Mouse (Mus musculus) WW6 (cell line): ENCODE data around the gene Mal.
A peak's percentile ranks its signal among the peaks of the same experiment; 100 is the strongest.
"Not testable (repeated sequence)": the region's sequence is repeated elsewhere in the genome, so short reads cannot be mapped to it uniquely, and the experiment has no call there.

ENCODE experiments used
- DNase-seq: peaks from one replicate; pipeline ENCODE4 v3.0.0-alpha.2; 2013; ENCODE audit warnings: low read depth, low spot score

Mal gene

GRCm38 (mm10) chr2:127624786-127625185 is 31.7 kb downstream of the Mal start:
- DNase-seq, result no peak

DNA sequence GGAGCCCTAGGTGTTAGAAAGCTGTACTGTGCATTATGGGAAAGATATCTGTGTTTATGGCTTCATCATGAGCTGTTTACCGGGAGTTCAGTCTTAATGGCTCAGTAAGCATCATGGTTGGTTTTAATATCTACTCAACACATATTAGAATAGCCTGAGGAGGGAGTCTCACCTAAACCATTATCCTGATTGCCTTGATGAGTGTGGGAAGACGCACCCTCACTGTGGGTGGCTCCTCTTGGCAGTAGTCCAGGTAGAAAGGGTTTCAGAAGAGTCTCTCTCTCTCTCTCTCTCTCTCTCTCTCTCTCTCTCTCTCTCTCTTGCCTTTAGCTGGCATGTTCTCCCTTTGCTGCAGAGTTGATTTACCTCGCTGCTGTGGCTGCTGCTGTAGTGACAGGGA is 34.4 kb downstream of the Mal start:
- DNase-seq, result no peak

GRCm38 (mm10) chr2:127619311-127619710 is 37.2 kb downstream of the Mal start:
- no peak for DNase-seq

GRCm38 (mm10) chr2:127612288-127612687 is 44.2 kb downstream of the Mal start:
- DNase-seq, result no peak

GRCm38 (mm10) chr2:127611386-127611785 is 45.1 kb downstream of the Mal start:
- DNase-seq, result no peak

- no peak for DNase-seq
Measured at GRCm38 (mm10) chr2:127608986-127609385, 47.5 kb downstream of the Mal start.

DNA sequence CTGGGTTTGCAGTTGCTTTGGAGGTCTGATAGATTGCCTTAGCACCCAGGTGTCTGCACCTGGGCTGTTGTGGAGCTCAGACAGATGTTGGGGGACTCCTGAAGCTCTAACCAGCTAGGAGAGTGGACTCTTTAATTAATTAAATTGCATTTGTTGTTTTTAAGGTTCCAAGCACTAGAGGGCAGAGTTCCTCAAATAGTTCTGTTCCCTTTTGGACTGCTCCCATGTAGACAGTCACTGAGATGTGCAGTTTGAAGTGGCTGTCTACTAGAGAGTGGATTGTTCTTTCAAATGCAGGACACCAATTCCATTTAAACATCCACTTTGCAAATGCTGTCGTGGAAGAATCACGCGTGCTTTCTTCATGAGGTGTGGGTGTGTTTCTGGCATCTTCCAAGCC is 48.3 kb downstream of the Mal start:
- DNase-seq, result no peak

GRCm38 (mm10) chr2:127605203-127605602 is 51.3 kb downstream of the Mal start:
- no peak for DNase-seq

- DNase-seq, result not testable (repeated sequence)
Measured at GRCm38 (mm10) chr2:127603383-127603782, 53.1 kb downstream of the Mal start.

- DNase-seq, result no peak
Measured at GRCm38 (mm10) chr2:127590840-127591239, 65.7 kb downstream of the Mal start.

GRCm38 (mm10) chr2:127590204-127590603 is 66.3 kb downstream of the Mal start:
- DNase-seq, result no peak

DNA sequence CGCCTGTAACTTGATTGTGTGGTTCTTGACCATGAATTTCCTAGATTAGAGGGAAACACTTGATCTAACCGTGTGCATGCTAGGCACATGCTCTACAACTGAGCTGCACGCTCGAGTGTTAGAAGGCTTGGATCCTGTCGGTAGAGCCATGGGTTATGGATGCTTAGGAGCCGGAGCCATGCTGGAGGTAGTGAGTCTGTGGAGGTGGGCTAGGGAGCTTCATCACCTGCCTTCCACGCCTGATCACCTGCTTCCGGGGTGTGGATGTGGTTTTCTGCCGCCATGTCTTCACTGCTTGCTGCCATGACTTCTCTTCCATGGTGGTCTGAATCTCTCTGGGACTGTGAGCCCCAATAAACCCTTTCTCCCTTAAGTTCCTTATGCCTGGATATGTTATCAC is 67.6 kb downstream of the Mal start:
- no peak for DNase-seq

DNA sequence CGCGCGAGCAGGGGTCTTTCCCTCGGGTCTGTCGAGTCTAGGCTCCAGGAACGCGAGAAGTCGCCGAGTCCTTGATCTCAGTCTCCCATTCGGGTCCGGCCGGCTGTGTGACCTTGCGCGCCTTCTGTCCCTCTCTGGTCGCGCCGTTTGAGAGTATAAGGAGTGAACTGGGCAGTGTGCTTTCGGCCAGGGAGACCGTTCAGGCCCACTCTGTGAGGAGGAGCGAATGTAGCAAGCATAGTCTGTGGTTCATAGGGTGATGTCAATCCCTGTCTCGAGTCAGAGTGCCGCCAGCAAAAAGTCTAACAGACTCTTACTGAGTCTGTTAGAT is 69.0 kb downstream of the Mal start:
- DNase-seq, result no peak

DNA sequence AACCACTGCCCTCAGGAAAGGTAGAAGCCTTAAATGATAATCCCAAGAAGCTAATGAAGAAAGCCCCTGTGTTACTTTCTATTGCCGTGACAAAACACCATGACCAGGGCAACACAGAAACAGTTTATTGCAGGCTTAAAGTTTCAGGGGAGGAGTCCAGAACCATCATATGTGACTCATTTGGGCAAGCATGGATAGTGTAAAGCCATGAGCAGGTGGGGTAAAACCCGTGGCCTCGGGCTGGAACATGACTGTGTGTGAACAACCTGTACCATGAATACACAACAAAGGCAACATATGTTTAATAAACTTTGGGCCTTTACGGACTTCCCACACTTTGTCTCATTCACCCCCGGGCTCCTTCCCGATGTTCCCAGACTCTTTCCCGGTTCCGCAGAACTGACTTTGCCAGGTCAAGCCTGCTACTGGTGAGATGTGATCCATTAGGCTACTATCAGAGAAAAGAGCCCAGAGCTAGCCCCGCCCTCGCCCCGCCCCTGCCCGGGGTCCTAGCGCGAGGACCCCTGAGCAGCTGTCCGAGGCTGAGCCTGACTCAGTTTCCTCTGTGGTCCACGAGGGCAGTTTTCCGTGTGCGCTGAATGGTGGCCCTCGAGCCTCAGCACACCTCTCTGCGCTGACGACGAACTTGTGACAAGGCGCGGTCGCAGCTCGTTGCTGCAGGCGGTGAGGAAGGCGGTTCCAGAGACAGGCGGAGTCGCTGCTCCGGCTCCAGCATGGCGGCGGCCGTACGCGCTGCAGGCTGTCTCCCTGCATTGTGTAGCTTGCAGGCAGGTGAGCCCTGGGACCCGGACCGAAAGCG is 69.6 kb downstream of the Mal start, which contains the start of the genes Zfp661 and Mrps5:
Zfp661 (minus strand) TSS at position 401 of the 820 bp plus-strand sequence.
Mrps5 (plus strand) TSS at position 529 of the 820 bp plus-strand sequence.
- DNase-seq, result peak; percentile 50

- peak; percentile 89 for DNase-seq
Measured at GRCm38 (mm10) chr2:127584436-127584858, 72.0 kb downstream of the Mal start.
